Mouse (Mus musculus): ENCODE results near the gene Nhlh2. TPM values are rescaled to one million over a fixed set of nuclear protein-coding genes. Genes with fewer than 3 reads are reported as not detected.

Gene Nhlh2
- polyA plus RNA-seq, 1 experiment from 2014 or later: 0.09 TPM

DNA sequence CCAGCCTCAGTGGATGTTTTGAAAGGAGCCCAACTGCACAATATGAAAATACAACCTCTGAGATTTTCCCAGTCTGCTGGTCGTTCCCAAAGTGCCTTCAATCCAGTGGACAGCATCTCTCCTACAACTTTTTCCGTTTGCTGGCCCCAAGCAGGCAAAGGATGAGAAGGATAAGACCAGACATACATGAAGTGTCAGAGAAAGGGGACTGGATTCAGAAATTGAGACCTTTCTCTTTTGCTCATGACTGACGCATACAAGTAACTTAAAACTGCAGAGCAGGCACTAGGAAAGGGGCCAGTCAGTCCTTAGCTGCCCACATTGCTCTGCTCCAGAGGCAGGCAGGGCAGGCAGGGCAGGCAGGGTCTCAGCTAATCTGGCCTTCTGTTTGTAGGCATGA, 19.7 kb upstream of the Nhlh2 start:
- no peaks in the 10 kb centered on the region for H3K36me3 ChIP-seq (ENCODE audit: control insufficient read depth, insufficient read depth, low read length)
- H3K4me2 ChIP-seq (ENCODE audit: low read depth, low read length): no peak overlapping the region

DNA sequence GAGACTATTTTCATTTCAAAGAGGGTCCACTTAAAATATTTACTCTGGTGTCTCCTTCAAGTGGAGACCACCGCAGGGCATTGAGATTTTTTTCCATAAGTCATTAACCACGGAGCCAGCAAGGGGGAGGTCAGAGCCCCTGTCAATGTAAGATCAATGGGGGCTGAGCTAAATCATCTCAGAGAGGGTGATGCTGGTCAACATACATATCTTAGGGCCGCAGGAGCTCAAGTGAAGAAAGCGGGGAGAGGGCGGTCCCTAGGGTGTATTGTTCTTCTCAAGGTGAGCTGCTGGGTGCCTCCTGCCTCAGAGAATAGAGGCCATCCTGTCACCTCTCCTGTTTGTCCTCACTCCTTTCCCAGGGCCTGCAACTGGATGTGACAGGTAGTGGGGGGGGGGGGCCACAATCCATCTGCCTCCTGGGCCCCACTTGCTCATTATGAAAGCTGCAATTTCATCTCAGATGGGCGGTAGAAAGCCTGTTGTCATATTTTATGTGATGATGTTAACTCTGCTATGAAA, 18.8 kb upstream of the Nhlh2 start:
- H3K4me1 ChIP-seq (ENCODE audit: control insufficient read depth, insufficient read depth, low read length): no peaks in the 10 kb centered on the region
- H3K4me2 ChIP-seq (ENCODE audit: low read depth, low read length): no peak overlapping the region
- 50% methylated on average over 6 of the region's 6 CpGs for WGBS
- no peak for ATAC-seq
- H3K9me3 ChIP-seq (ENCODE audit: control insufficient read depth, low read length): no peaks in the 10 kb centered on the region
- no peak overlapping the region for H3K9ac ChIP-seq (ENCODE audit: low read depth, low read length)
- H3K27me3 ChIP-seq (replicated peaks; ENCODE audit: control insufficient read depth, insufficient read depth, low read length): no peaks in the 10 kb centered on the region
- H3K36me3 ChIP-seq (ENCODE audit: control insufficient read depth, insufficient read depth, low read length): no peaks in the 10 kb centered on the region
- H3K4me3 ChIP-seq (ENCODE audit: low read length): no peak overlapping the region
- no peak overlapping the region for H3K27ac ChIP-seq (ENCODE audit: low read length)

More for the DNA sequence above, 19.7 kb upstream of the Nhlh2 start:
- no peaks in the 10 kb centered on the region for H3K4me1 ChIP-seq (ENCODE audit: control insufficient read depth, insufficient read depth, low read length)
- H3K27me3 ChIP-seq (replicated peaks; ENCODE audit: control insufficient read depth, insufficient read depth, low read length): no peaks in the 10 kb centered on the region
- 66% methylated on average over 3 of the region's 3 CpGs for WGBS
- no peak overlapping the region for H3K9ac ChIP-seq (ENCODE audit: low read depth, low read length)
- no peaks in the 10 kb centered on the region for H3K9me3 ChIP-seq (ENCODE audit: control insufficient read depth, low read length)
- no peak for ATAC-seq
- H3K27ac ChIP-seq (ENCODE audit: low read length): no peak overlapping the region
- no peak overlapping the region for H3K4me3 ChIP-seq (ENCODE audit: low read length)

DNA sequence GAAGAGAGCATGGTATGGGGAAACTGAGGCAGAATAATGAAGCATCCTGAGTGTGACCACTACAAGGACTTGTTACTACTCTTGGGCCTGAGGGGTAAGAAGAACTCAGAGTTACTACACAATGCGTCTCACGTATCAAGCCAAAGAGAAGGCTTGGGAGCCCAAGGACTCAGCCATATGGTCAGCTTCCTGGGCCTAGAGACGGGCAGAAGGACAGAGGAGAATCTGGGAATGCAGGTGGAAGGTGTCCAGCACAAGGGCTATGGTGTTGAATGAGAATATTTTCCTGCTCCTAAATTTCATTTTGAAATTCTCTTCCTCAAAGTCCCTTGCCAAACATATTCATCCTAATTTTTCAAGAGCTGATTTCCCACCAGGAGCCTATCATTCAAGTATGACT, 12.0 kb upstream of the Nhlh2 start:
- H3K27me3 ChIP-seq (replicated peaks; ENCODE audit: control insufficient read depth, insufficient read depth, low read length): no peaks in the 10 kb centered on the region
- no peak overlapping the region for H3K9ac ChIP-seq (ENCODE audit: low read depth, low read length)
- no peaks in the 10 kb centered on the region for H3K4me1 ChIP-seq (ENCODE audit: control insufficient read depth, insufficient read depth, low read length)
- H3K9me3 ChIP-seq (ENCODE audit: control insufficient read depth, low read length): no peaks in the 10 kb centered on the region
- WGBS: 90% methylated on average over 3 of the region's 3 CpGs
- H3K4me2 ChIP-seq (ENCODE audit: low read depth, low read length): no peak overlapping the region
- H3K27ac ChIP-seq (ENCODE audit: low read length): no peak overlapping the region
- H3K36me3 ChIP-seq (ENCODE audit: control insufficient read depth, insufficient read depth, low read length): no peaks in the 10 kb centered on the region
- H3K4me3 ChIP-seq (ENCODE audit: low read length): no peak overlapping the region
- ATAC-seq: no peak

DNA sequence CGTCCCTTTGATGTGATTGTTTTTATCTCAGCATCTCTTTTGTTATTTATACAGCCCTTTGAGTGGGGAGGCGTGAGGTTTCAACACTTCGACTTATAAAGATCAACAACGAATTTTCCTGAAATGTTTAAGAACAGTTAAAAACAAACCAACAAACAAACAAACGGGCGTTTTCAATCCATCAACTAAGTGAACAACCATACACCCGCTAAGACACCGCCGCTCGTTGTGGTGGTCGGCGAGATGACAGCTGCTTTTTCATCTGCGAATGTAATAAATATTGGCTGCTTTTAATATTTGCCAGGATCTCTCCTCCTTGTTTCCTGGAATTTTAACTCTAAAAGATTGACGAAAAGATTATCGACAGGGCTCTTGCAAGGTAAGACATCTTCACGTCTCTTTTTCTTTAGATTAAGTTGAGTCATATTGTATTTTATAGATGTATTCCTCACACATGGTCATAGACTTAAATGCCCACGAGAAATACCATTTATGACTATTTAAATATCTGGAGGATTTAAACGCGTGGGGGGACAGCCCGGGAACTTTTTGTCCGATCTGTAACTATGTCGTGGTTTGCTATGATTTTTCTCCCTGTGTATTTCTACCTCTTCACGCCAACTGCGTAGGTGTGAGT, 923 bp downstream of the Nhlh2 start:
- ATAC-seq: no peak

DNA sequence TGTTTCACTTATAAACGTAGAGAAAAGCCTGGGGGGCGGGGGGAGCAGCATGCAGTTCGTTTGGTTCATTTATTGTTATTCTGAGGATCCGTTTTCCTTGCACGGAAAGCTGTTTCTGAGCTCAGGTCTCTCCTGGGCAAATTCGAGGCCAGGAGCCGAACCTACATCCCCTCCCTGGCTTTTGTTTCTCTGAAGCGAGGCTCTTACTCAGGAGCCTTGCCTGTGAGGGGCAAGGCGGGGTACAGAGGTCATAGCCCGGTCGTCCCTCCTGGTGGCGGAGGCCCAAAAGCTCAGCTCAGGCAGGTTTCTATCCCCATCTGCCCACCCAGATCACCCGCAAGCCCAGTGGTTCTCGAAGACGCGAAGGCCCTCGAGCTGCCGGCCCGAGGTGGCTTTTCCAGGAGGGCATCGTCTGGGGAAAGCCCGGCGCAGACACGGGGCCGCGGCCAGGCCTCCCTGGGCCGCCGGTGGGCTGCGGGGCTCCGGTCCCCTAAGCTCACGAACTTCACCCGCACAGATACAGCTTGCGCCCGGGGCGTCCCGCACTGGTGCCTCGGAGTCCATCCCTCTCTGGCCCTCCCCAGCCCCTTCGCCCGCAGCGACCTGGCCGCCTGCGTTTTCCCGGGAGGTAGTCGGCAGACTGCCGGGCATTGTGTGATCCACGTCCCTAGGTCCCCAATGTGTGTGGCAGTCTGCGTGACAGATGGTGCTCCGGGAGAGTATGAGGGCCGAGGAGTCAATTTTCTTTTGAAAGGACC, 1.6 kb downstream of the Nhlh2 start:
- Histone ChIP-seq H3K4me2 (ENCODE audit: low read depth, low read length) (peak overlapping the region; percentile 47), H3K4me1 (ENCODE audit: control insufficient read depth, insufficient read depth, low read length) (peaks cover 19% of the 10 kb centered on the region), H3K9me3 (ENCODE audit: control insufficient read depth, low read length) (no peaks in the 10 kb centered on the region), H3K9ac (ENCODE audit: low read depth, low read length) (0 out of 2 replicates have a peak overlapping the region, but pooled peaks have one; percentile 11), H3K27me3 (replicated peaks; ENCODE audit: control insufficient read depth, insufficient read depth, low read length) (peaks cover 62% of the 10 kb centered on the region), H3K36me3 (ENCODE audit: control insufficient read depth, insufficient read depth, low read length) (no peaks in the 10 kb centered on the region), H3K27ac (ENCODE audit: low read length) (no peak overlapping the region), H3K4me3 (ENCODE audit: low read length) (peak overlapping the region; percentile 32)
- WGBS: 1% methylated on average over 48 of the region's 48 CpGs
- ATAC-seq: no peak

More for the DNA sequence above, 923 bp downstream of the Nhlh2 start:
- no peaks in the 10 kb centered on the region for H3K9me3 ChIP-seq (ENCODE audit: control insufficient read depth, low read length)
- no peak overlapping the region for H3K27ac ChIP-seq (ENCODE audit: low read length)
- WGBS: 5% methylated on average over 24 of the region's 24 CpGs
- H3K4me2 ChIP-seq (ENCODE audit: low read depth, low read length): peak overlapping the region; percentile 47; the same call in 1 of the 2 replicates
- H3K9ac ChIP-seq (ENCODE audit: low read depth, low read length): no peak overlapping the region
- H3K4me1 ChIP-seq (ENCODE audit: control insufficient read depth, insufficient read depth, low read length): peaks cover 19% of the 10 kb centered on the region
- H3K36me3 ChIP-seq (ENCODE audit: control insufficient read depth, insufficient read depth, low read length): no peaks in the 10 kb centered on the region
- H3K4me3 ChIP-seq (ENCODE audit: low read length): no peak overlapping the region
- peaks cover 57% of the 10 kb centered on the region for H3K27me3 ChIP-seq (replicated peaks; ENCODE audit: control insufficient read depth, insufficient read depth, low read length)

DNA sequence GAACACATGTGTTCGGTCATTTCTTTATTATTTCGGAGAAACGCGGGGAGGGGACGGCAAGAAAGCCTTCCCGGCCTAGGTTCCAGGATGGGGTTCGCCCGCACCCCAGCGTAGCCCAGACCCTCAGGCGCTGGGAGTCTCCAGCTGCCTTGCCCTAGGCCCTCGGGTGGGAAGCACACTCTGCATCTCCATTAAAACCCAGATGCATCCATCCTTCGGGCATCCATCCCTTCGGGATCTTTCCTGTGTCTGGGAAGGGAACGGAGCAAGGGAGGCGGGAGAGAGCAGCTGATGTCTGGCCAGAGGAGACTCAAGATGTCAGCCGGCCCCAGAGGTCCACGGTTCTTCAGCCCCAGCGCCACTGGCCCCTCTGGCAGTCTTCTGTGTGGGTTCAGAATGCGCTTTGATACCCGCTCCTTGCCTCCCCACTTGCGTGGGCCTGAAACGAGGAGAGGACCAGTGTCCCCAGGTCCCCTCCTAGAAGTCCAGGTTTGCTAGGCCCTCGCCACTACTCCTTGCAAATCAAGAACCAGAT, 2.3 kb downstream of the Nhlh2 start:
- Histone ChIP-seq H3K9ac (ENCODE audit: low read depth, low read length) (0 out of 2 replicates have a peak overlapping the region, but pooled peaks have one; percentile 11), H3K36me3 (ENCODE audit: control insufficient read depth, insufficient read depth, low read length) (no peaks in the 10 kb centered on the region), H3K4me1 (ENCODE audit: control insufficient read depth, insufficient read depth, low read length) (peaks cover 19% of the 10 kb centered on the region), H3K4me3 (ENCODE audit: low read length) (peak overlapping the region; percentile 41), H3K4me2 (ENCODE audit: low read depth, low read length) (peak overlapping the region; percentile 56), H3K27me3 (replicated peaks; ENCODE audit: control insufficient read depth, insufficient read depth, low read length) (peaks cover 62% of the 10 kb centered on the region), H3K27ac (ENCODE audit: low read length) (no peak overlapping the region), H3K9me3 (ENCODE audit: control insufficient read depth, low read length) (no peaks in the 10 kb centered on the region)
- ATAC-seq: 0 out of 2 replicates have a peak, but pooled peaks have one; percentile 13
- WGBS: 6% methylated on average over 23 of the region's 23 CpGs

DNA sequence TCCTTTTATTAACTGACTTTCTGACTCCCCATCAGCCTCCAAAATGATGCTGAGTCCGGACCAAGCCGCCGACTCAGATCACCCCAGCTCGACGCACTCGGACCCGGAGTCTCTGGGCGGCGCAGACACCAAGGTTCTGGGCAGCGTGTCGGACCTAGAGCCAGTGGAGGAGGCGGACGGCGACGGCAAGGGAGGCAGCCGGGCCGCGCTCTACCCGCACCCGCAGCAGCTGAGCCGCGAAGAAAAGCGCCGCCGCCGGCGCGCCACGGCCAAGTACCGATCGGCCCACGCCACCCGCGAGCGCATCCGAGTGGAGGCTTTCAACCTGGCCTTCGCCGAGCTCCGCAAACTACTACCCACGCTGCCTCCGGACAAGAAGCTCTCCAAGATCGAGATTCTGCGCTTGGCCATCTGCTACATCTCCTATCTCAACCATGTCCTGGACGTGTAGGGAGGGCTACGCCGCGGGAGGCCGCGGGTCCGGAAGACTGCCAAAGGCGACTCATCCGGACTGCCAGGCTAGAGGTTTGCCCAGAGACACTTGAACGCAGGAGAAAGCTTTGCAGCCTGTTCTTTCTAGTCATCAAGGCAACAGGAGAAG, 2.8 kb downstream of the Nhlh2 start:
- under 1% methylated on average over 53 of the region's 53 CpGs for WGBS
- peak overlapping the region; percentile 53 for H3K9ac ChIP-seq (ENCODE audit: low read depth, low read length)
- peaks cover 61% of the 10 kb centered on the region for H3K27me3 ChIP-seq (replicated peaks; ENCODE audit: control insufficient read depth, insufficient read depth, low read length)
- H3K9me3 ChIP-seq (ENCODE audit: control insufficient read depth, low read length): no peaks in the 10 kb centered on the region
- no peaks in the 10 kb centered on the region for H3K36me3 ChIP-seq (ENCODE audit: control insufficient read depth, insufficient read depth, low read length)
- H3K4me2 ChIP-seq (ENCODE audit: low read depth, low read length): peak overlapping the region; percentile 56
- H3K4me3 ChIP-seq (ENCODE audit: low read length): peak overlapping the region; percentile 41
- H3K4me1 ChIP-seq (ENCODE audit: control insufficient read depth, insufficient read depth, low read length): peaks cover 19% of the 10 kb centered on the region
- no peak overlapping the region for H3K27ac ChIP-seq (ENCODE audit: low read length)
- ATAC-seq: no peak

DNA sequence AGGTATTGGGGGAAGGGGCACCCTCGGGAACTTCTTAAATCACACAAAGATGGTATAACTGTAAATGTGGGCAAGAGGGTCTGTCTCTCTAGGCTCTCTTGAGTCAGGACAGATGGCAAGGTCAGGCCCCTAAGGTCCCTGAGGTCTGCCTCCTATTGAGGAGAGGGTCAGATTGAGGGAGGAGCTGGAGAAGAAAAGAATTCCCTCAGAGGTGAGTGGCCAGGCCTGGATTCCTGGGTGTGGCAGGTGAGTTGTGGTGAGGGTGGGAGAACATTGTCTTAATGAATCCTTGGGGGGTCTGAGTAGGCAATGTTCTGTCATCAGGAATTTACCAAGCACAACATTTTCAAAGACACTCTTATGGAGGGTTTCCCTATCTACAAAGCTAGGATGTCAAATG, 10.7 kb downstream of the Nhlh2 start:
- no peak overlapping the region for H3K4me2 ChIP-seq (ENCODE audit: low read depth, low read length)
- 59% methylated on average over 1 of the region's 1 CpGs for WGBS
- H3K27ac ChIP-seq (ENCODE audit: low read length): no peak overlapping the region
- no peaks in the 10 kb centered on the region for H3K9me3 ChIP-seq (ENCODE audit: control insufficient read depth, low read length)
- H3K36me3 ChIP-seq (ENCODE audit: control insufficient read depth, insufficient read depth, low read length): no peaks in the 10 kb centered on the region
- ATAC-seq: no peak
- no peak overlapping the region for H3K9ac ChIP-seq (ENCODE audit: low read depth, low read length)
- peaks cover 15% of the 10 kb centered on the region for H3K27me3 ChIP-seq (replicated peaks; ENCODE audit: control insufficient read depth, insufficient read depth, low read length)
- H3K4me1 ChIP-seq (ENCODE audit: control insufficient read depth, insufficient read depth, low read length): peaks cover 5% of the 10 kb centered on the region; the same call in 1 of the 2 replicates
- no peak overlapping the region for H3K4me3 ChIP-seq (ENCODE audit: low read length)

DNA sequence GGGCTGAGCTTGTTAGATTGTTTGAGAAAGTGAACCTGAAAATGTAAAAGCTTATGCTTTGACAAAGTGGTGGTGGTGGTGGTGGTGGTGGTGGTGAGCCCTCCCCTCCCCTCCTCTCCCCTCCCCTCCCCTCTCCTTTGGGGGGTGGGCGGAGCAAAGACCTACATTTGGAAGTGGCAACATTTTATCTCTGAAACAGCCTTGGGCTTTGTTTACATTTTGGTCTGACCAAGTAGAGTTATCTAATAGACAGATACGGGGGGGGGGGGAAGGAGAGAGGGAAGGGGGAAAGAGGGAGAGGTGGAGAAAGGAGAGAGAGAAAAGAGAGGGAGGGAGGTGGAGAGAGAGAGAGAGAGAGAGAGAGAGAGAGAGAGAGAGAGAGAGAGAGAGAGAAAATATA, 12.8 kb downstream of the Nhlh2 start:
- peaks cover 9% of the 10 kb centered on the region for H3K27me3 ChIP-seq (replicated peaks; ENCODE audit: control insufficient read depth, insufficient read depth, low read length)
- no peak overlapping the region for H3K4me2 ChIP-seq (ENCODE audit: low read depth, low read length)
- H3K4me3 ChIP-seq (ENCODE audit: low read length): no peak overlapping the region
- H3K27ac ChIP-seq (ENCODE audit: low read length): no peak overlapping the region
- H3K4me1 ChIP-seq (ENCODE audit: control insufficient read depth, insufficient read depth, low read length): peaks cover 5% of the 10 kb centered on the region; the same call in 1 of the 2 replicates
- ATAC-seq: no peak
- H3K9ac ChIP-seq (ENCODE audit: low read depth, low read length): no peak overlapping the region
- 15% methylated on average over 1 of the region's 2 CpGs for WGBS
- no peaks in the 10 kb centered on the region for H3K36me3 ChIP-seq (ENCODE audit: control insufficient read depth, insufficient read depth, low read length)
- H3K9me3 ChIP-seq (ENCODE audit: control insufficient read depth, low read length): no peaks in the 10 kb centered on the region

All from intestine, embryonic 16.5 days (tissue).